Mouse (Mus musculus): ENCODE data around the gene Kansl1l.

The Kansl1l gene

DNA sequence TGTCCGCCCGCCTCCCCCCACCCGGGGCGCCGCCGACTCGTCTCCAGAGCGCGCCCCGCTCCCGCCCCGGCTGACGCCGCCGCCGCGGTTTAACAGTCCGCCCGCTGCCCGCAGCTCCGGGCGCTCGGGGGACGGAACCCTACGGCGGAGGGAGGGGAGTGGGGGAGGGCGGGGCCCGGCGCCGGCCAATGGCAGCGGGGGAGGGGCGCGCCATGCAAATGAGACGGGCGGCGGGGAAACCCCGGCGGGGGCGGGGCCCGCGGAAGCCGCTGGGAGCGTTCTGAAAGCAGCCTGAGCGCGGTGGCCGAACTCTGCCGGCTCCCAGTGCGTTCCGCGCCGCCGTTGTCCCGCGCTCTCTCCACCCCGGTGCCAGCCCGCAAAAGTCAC lies at the start of gene Kansl1l:
TSS of gene Kansl1l (minus strand) at position 110 of the 387 bp plus-strand sequence.
- peak; percentile 91 for DNase-seq (ENCODE audit: extremely low spot score, low spot score)

DNA sequence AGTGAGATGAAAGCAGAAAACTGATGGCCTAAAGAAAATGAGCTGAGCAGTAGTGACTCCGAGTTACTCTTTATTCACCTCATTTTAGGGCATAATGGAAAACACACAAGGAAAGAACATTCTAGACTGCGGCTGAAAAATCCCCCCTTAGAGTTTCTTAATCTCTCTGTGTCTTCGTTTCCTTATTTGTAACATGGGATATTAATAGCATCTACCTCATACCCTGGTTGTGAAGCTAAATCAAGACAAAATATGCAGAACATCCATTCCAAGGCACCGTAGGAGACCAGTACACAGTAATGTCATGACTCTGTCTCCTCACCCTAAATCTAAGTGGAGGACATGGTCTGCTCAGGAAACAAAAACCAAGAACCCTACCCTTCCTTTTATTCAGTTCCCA lies 48.3 kb upstream of the Kansl1l start:
- no peak for DNase-seq (ENCODE audit: extremely low spot score, low spot score)

DNA sequence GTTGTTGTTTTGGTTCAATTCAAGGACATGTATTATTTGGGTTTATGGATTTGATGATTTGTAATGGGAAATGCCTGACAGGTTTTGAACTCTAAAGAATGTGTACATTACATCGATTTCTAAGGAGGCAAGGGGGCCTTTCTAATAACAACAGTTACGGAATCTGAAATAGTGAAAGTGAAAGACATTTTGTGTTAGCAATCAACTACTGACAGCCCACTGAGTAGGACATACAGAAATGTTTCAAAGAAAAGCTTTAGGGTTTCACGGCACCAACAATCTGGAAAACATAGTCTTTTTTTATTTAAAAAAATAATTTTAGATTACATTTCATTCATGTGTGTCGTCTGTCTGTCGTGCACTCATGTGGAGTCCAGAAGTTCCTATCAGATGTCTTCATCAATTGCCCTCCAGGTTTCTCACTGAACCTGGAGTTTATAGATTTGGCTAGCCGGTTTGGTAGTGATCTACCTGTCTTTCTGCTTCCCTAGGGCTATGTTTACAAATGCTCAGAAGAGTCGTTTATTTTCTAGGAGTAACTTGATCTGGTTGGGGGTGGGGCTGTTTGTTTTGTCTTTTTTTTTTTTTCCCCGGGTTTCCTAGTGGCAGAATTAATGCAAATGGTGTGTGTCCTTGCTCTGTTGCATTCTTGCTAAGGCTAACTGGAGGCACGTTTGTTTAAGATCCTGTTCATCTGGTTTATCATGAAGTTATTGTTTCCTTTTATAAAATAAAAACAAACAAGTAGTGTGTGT lies 46.6 kb upstream of the Kansl1l start:
- DNase-seq (ENCODE audit: extremely low spot score, low spot score), result no peak

DNA sequence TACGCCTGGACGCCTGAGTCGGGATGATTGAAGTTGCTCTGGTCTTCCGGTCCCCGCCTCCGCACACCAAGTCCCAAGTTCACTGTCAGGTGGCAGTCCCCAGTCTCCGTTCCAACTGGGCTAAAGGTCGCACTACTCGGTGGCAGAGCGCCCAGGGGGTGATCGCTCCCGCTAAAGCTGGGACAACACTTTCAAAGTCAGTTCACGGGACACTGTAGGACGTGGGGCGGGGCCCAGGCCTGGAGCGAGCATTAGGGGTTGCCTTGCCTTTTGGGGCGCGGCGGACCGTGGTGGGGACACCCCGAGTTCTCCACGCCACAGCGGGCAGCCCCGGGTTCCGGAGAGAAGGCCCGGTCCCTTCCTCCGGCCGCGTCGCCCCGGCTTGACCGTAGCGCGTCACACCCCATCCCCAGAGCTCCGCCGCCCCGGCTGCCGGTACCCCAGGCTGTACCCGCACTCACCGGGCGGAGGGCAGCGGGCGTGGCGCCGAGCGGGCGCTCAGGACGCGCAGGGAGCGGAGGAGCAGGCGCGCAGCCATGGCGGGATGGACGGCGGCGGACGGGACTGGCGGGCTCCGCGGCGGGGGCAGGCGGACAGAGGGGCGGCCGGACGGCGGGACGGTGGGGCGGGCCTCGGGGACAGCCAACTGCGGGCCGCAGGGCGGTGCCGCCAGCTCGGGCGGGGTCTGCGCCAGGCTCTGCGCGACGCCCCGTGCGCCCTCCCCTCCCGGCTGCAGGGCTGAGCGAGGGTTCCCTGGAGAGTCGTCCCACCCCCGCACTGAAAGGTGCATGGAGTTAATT lies 45.5 kb upstream of the Kansl1l start, which contains the start of gene Acadl:
TSS of gene Acadl (minus strand) at position 566 of the 800 bp plus-strand sequence.
- peak; percentile 76 for DNase-seq (ENCODE audit: extremely low spot score, low spot score)

DNA sequence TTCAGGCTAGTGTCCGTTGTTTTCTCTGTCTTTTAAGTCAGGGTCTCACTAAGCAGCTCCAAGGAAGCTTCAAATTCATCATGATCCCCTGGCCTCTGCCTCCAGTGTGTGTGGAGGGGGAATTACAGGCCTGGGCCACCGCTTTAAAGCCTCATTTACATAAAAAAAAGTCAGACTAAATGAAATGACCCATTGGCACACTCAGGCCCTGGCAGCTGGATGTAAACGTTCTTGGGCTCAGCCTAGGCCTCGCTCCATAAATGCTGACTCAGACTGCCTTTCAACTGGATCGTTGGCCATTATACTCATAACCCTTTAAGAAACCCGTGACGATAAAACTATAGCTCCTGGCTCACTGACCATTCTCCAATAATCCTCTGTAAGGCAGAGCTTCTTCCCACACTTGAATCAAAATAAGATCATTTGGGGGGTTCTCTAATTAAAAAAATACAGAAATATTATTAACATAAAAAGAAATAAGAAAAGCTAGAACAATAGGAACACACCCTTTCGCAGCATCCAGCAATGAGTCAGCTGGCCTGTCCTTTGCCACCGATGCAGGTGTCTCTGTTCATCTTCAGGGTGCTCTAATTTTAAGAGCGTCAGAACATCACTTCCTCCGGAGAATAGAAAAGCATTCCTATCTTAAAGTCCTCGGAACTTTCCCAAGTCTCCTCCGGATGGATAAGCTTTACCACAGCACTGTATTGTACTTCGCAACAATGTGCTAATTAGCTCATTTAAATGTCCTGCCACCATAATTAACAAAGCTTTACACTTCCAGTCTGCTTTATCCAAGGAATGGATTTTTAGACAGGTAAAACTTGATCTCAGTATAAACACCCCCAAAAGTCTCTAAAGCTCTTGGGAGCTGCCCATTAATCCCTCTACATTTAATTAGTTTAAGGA lies 44.7 kb upstream of the Kansl1l start:
- peak; percentile 15 for DNase-seq (ENCODE audit: extremely low spot score, low spot score)

DNA sequence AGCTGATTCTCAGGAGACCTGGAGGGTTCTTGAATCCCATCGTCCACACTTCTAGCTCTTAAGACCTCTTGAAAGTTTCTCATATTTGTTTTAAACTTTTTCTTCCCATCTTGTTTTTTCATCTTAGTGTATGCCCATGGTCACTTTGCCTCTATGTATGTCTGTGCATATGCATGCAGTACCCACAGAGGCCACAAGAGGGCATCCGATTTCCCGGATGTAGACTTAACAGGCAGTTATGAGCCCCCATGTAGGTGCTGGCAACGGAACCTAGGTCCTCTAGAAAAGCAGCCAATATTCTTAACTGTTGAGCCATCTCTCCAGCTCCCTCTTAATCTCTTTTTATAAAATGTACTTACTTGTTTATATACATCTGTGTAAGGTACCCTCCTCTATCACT lies 30.1 kb upstream of the Kansl1l start:
- DNase-seq (ENCODE audit: extremely low spot score, low spot score), result no peak

DNA sequence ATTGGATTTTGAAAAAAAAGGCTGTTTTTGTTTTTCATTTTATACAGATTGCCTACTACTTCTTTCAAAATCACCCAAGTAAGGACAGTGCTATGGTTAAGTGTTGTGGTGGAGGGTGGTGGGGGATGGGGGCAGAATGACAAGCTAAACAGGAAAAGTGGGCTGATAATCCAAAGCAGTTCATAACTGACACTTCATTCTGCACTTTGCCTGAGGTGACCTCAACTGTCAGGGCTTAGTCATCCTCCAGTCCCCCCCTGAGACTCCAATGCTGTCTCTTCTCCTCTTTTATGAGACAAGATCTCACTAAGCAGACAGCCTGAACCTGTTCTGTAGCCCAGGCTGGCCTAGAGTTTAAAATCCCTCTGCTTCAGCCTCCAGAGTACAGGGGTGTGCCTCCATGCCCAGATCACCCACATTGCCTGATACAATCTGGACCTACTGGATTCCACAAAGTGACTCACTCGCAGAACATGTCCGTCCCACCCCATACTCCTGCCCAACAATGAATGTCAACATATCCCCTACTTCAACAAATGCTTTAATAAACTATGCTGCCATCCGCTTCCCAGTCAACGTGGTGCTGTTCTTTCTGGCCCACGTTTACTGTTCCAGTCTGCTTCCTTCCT lies 28.4 kb upstream of the Kansl1l start:
- DNase-seq (ENCODE audit: extremely low spot score, low spot score), result no peak

DNA sequence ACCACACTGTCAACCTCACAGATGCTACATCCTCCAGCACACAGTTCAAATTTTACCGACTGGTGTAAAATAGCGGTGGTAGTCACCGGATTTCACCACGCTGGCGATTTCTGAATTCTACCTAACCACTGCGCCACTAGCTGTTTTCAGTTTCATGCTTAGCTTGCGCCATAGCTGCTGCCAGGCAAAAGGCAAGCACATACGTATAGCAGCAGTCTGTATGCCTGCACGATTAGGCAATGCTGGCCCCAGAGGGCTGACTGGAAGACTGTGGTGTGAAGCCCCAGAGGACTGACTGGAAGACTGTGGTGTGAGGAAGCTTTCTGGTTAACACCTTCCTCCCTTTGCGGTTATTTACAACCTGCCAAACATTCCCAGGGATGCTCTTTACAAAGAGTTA lies 24.6 kb upstream of the Kansl1l start:
- DNase-seq (ENCODE audit: extremely low spot score, low spot score), result no peak

DNA sequence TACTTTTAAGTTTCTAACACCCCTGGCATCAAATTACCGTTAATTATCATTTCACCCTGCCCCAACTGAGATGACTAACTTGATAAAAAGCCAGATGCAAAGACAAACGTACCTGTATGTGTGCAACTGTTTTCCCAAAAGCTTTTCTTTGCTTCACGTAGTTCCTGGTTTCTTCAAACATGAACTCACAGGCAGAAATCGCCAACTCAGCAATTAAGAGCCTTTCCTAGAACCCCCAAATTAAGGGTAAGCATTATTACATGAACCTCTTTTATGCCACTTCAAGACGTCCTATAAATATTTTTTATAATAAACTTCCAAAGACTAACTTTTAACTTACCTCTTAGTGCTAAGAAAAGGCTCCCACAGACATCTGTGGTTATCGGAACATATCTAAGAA lies 24.1 kb upstream of the Kansl1l start:
- no peak for DNase-seq (ENCODE audit: extremely low spot score, low spot score)

DNA sequence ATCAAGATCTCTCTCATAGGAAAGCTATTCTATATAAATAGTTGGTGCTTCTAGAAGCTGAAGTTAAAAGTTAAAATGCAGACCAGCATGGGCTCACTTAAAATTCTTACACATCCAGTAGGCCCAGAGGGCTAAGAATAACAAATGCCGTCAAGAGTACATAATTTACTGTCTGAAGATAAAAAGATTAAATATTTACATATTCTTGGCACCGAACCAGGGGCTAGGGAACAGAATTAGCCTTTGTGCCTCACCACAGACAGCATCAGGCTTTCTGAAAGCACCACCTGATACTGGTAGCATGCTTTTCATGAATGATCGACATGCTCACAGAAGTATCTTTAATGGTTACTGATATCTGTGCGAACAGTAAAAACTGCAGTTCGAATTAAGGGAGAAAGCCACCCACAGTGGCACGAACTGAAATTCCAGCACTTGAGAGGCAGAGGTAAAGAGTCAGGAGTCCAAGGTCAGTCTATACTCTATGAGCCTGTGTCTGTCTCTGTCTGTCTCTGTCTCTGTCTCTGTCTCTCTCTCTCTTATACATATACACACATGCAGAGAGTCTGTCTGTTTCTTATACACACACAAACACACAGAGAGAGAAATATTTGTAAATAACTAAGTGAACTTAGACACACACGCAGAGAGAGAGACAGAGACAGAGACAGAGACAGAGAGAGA lies 22.5 kb upstream of the Kansl1l start:
- no peak for DNase-seq (ENCODE audit: extremely low spot score, low spot score)

DNA sequence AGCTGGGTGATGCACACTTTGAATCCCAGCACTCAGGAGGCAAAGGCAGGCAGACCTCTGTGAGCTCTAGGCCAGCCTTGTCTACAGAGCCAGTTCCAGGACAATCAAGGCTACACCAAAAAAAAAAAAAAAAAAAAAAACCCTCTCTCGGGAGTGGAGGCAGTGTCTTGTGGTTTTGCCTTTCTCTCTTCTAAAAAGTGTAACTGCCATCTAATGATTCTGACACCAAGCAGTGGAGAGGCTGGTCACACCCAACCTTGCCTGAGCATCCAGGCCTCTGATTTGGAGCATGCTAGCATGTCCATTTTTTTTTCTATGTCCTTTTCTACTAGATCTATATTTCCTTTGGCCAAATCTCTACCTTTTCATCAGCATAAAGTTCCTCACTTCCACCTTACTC lies 21.8 kb upstream of the Kansl1l start:
- DNase-seq (ENCODE audit: extremely low spot score, low spot score), result no peak

DNA sequence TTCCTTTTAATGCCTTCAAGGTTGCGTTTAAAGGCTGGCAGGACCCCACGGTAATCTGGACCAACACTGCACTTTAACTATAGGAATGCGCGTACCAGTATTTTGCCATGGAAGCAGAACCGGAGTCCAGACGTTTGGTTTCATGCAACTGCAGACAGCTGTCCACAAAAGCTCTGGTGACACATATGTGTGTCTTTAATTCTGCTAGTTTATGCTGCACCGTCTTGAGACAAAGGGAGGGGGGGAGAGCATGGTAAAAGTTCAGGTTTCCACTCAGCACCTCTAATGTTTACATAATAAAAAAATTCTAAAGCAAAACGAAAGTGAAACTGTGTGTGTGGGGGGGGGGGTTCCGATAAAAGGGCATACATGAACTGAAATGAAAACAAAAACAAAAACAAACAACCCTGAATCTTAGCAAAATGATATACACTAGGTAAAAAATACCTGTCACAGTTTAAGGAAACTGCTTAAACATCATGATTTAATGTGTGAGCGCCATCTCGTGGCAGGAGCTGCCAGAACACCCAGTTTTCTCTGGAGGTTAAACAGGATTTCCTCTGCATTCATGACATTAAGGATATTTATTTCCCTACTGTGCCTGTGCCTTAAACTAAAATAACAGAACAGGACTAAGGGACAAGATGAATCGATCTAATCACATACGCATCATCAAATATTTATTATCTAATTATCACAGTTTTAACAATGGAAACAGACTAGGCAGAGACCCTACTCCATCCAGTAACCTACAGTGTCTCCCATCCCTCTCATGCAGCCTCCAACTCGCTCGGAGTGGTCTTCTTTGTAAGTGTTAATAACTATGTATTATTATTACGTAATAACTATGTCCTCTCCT lies 21.1 kb upstream of the Kansl1l start:
- DNase-seq (ENCODE audit: extremely low spot score, low spot score), result peak; percentile 57

DNA sequence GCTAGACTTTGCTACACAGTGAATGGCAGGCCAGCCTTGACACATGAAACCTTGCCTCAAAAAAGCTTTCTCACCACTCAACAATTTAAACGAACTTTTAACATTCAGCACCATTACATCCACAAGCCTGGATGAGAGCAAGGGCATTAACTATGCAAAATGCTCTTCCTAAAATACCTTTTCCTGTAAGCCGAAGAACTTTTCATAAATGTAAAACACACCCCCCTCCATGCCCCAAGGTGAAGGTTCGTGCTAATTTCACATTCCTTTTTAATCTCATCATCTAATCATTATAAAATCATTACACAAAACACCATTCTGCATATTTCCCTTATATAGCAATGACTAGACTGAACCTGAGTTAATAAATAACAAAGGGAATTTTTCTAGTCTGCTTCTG lies 19.8 kb upstream of the Kansl1l start:
- no peak for DNase-seq (ENCODE audit: extremely low spot score, low spot score)

DNA sequence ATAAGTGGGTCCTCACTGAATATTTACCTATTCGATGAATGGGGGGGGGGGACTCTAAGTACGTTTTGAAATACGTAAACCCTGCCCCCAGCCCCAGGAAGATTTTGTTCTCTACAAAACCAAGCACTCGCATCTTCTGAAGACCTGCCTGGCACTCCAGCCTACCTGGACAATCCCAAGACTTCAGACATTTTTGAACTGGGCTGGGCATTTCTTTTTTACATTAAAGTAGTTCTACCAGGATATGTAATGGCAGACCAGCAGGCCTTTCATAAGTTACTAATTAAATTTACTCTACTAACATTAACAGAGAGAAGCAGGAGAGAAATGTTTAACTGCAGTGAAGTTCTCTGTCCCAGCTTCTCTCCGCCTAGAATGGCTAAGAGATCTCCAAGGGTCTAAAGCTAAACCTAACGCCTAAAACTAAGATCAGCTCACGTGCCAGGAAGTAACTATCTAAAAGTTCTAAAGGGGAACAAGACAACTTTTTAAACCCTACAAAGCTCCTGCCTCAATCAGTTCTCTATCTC lies 15.3 kb upstream of the Kansl1l start:
- no peak for DNase-seq (ENCODE audit: extremely low spot score, low spot score)

DNA sequence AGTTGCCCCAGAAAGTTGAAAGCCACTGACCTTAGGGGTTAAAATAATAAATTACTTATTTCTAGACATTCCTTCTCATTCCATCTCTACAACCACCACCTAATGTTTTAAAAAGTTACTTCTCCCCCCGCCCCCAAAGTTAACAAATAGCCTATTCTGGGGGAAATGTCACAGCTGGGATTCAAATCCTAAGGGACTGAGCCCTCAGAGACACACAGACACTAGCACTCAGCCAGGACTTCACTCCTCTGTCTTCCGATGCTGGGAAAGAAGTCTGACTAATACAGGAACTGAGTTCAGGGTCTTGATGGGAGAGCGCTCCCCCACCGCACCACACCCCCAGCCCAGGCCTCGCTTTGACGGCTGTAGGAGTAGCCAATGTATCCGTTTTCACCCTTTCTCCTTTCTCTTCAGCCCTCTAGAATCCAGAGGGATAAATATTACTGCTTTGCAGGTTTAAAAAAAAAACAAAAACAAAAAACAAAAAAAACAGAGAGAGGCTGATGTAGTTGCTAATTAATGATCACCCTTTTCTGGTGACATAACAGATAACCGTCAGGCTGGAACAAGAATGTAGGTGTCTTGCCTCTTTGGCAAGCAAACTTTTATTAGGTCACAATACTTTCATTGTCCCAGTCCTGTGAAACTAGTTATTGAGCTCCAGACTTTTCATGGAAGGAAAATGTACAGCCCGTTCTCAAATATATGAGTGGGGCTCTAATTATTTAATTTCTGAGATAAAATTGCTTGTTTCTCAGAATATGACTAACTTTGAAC lies 14.7 kb upstream of the Kansl1l start:
- DNase-seq (ENCODE audit: extremely low spot score, low spot score), result no peak

DNA sequence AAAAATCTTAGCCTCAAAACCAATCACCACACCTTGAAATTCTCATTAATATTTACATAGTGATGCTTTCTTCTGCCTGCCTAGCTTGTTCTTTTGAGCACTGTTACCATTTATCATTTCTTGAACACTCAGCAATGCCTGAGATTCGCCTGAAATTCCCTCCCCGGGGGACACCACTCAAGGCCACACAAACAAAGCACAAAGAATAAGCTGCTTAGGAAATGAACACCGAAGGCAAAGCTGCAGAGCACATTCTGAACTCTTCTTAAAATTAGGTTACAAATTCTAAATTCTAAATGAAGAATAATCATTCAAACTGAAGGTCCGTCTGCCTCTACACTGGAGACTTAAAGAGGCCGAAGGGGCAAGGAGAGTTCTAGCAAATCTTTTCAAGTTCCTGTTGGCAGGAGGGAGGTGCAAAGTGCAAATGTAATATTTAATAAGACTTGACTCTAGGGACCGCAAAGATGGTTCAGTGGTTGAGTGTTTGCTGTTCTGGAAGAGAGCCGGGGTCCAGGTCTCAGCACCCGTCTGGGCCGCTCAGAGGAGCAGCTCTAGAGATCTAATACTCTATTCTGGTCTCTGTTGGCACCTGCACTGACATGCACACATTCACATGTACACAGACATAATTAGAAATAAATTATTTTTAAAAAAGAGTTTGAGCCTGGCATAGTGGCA lies 12.2 kb upstream of the Kansl1l start:
- no peak for DNase-seq (ENCODE audit: extremely low spot score, low spot score)

DNA sequence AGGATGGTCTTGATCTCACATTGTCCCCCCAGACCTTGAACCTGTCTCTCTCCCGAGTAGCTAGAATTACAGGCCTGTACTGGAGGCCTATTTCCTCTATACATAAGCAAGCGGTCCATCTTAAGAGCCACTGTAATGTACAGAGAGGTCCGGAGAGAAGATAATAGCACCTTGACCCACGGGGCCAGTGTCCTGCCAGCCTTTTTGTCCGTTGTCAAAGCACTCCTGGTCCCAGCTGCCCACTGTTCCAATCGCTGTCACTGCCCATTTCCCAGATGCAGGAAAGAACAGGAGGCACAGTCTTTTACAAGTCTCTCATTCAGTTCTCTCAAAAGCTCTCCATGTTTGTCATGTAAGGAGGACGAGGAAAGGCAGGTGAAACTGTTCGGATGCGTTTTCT lies 4.6 kb upstream of the Kansl1l start:
- DNase-seq (ENCODE audit: extremely low spot score, low spot score), result no peak

DNA sequence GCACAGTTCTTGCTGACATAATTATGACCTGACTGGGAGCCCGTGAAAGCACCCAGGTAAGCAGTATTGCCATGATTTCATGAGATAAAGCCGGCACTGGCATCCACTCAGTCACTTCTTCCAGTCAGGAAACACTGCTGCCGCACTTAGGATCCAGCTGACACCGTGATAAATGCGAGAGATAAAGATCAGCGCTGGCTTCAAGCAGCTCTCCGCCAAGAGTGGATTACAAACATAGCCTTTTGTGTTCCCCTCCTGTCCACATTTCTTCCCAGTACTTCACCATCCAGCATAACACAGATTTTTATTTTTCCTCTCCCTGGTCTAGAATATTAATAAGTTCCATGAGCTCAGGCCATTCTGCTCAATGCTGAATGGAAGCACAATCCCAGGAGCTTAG lies 2.9 kb upstream of the Kansl1l start:
- DNase-seq (ENCODE audit: extremely low spot score, low spot score), result no peak

Data from neural tube, embryonic 10.5 days (tissue).